Mouse (Mus musculus): ENCODE data around the gene Gm10134.
A peak's percentile ranks its signal among the peaks of the same experiment; 100 is the strongest.
"Not testable (repeated sequence)": the region's sequence is repeated elsewhere in the genome, so short reads cannot be mapped to it uniquely, and the experiment has no call there.

Gene Gm10134

GRCm38 (mm10) chr2:28504676-28505075, 1.2 kb upstream of the Gm10134 start:
- no peak for DNase-seq (ENCODE audit: low read depth, low spot score)

GRCm38 (mm10) chr2:28506291-28506690, 396 bp downstream of the Gm10134 start:
- DNase-seq (ENCODE audit: low read depth, low spot score): no peak

- not testable (repeated sequence) for DNase-seq (ENCODE audit: low read depth, low spot score)
These were observed 5.7 kb downstream of the Gm10134 start for GRCm38 (mm10) chr2:28511600-28511999.

GRCm38 (mm10) chr2:28512798-28513401, 7.0 kb downstream of the Gm10134 start, which contains the start of gene Ralgds:
TSS of gene Ralgds (plus strand) at chr2:28513125.
- DNase-seq (ENCODE audit: low read depth, low spot score): no peak

- no peak for DNase-seq (ENCODE audit: low read depth, low spot score)
These were observed 7.8 kb downstream of the Gm10134 start for GRCm38 (mm10) chr2:28513431-28514370.

GRCm38 (mm10) chr2:28514489-28514888, 8.6 kb downstream of the Gm10134 start:
- DNase-seq (ENCODE audit: low read depth, low spot score): no peak

GRCm38 (mm10) chr2:28517206-28517909, 11.5 kb downstream of the Gm10134 start:
- peak; percentile 89 for DNase-seq (ENCODE audit: low read depth, low spot score)

- no peak for DNase-seq (ENCODE audit: low read depth, low spot score)
These were observed 12.3 kb downstream of the Gm10134 start for GRCm38 (mm10) chr2:28518231-28518630.

GRCm38 (mm10) chr2:28520581-28520980, 14.7 kb downstream of the Gm10134 start:
- DNase-seq (ENCODE audit: low read depth, low spot score): no peak

- DNase-seq (ENCODE audit: low read depth, low spot score): peak; percentile 67
These were observed 15.8 kb downstream of the Gm10134 start for GRCm38 (mm10) chr2:28521571-28522151.

- DNase-seq (ENCODE audit: low read depth, low spot score): no peak
These were observed 16.3 kb downstream of the Gm10134 start for GRCm38 (mm10) chr2:28522166-28522565.

- peak; percentile 90 for DNase-seq (ENCODE audit: low read depth, low spot score)
These were observed 17.8 kb downstream of the Gm10134 start for GRCm38 (mm10) chr2:28523643-28524117.

- DNase-seq (ENCODE audit: low read depth, low spot score): no peak
These were observed 18.5 kb downstream of the Gm10134 start for GRCm38 (mm10) chr2:28524406-28524805.

GRCm38 (mm10) chr2:28525219-28525942, 19.5 kb downstream of the Gm10134 start:
- DNase-seq (ENCODE audit: low read depth, low spot score): peak; percentile 79

GRCm38 (mm10) chr2:28525943-28526876, 20.3 kb downstream of the Gm10134 start:
- no peak for DNase-seq (ENCODE audit: low read depth, low spot score)

GRCm38 (mm10) chr2:28527436-28528353, 21.8 kb downstream of the Gm10134 start:
- DNase-seq (ENCODE audit: low read depth, low spot score): no peak

- no peak for DNase-seq (ENCODE audit: low read depth, low spot score)
These were observed 22.4 kb downstream of the Gm10134 start for GRCm38 (mm10) chr2:28528354-28528730.

- no peak for DNase-seq (ENCODE audit: low read depth, low spot score)
These were observed 24.0 kb downstream of the Gm10134 start for GRCm38 (mm10) chr2:28529856-28530255.

- DNase-seq (ENCODE audit: low read depth, low spot score): no peak
These were observed 24.4 kb downstream of the Gm10134 start for GRCm38 (mm10) chr2:28530311-28530710.

All from skeletal muscle tissue, adult 2 months (tissue).